Mouse (Mus musculus): ENCODE measurements around the gene Hist1h2bc. TPM values are rescaled to one million over a fixed set of nuclear protein-coding genes. Genes with fewer than 3 reads are reported as not detected.
"Not testable (repeated sequence)": the region's sequence is repeated elsewhere in the genome, so short reads cannot be mapped to it uniquely, and the experiment has no call there.

Hist1h2bc gene
- polyA plus RNA-seq, 1 experiment from 2014 or later = 50.1 TPM

GRCm38 (mm10) chr13:23717176-23717575, 33.2 kb downstream of the Hist1h2bc start:
- Histone ChIP-seq H3K4me3 (no peak overlapping the region), H3K4me1 (peaks cover 12% of the 10 kb centered on the region), H3K27ac (replicated peaks) (no peak overlapping the region), H3K9me3 (peaks cover 7% of the 10 kb centered on the region; the same call in 1 of the 2 replicates), H3K4me2 (no peak overlapping the region), H3K9ac (no peak overlapping the region), H3K27me3 (replicated peaks) (no peaks in the 10 kb centered on the region), H3K36me3 (no peaks in the 10 kb centered on the region)
- 38% methylated on average over 11 of the region's 11 CpGs for WGBS
- ATAC-seq (ENCODE audit: extremely low read depth, insufficient number of reproducible peaks, low FRiP score, low TSS enrichment) = no peak

GRCm38 (mm10) chr13:23717593-23718245, 33.7 kb downstream of the Hist1h2bc start:
- H3K4me3 ChIP-seq; H3K27ac ChIP-seq (replicated peaks); H3K4me2 ChIP-seq; H3K36me3 ChIP-seq; H3K9ac ChIP-seq; ATAC-seq (ENCODE audit: extremely low read depth, insufficient number of reproducible peaks, low FRiP score, low TSS enrichment); H3K27me3 ChIP-seq (replicated peaks); H3K9me3 ChIP-seq: not testable (repeated sequence)
- WGBS = 18% methylated on average over 2 of the region's 2 CpGs
- peaks cover 12% of the 10 kb centered on the region for H3K4me1 ChIP-seq

DNA sequence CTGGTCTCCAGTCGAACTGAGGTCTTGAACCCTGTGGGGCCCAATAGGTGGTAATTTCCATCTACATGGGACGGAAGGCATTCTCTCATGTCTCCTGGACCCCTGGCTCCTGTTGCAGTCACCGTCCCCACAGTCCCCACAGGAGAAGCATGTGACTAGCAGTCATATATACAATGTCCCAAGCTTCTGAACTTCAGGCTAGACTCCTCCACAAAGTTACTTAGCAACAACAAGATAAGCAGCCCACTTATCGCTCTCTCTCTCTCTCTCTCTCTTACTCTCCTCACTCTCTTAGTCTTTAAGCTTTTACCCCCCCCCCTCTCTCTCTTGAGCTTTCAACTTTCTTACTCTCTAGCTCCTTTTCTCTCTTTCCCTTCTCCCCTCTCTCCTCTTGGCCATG, 40.2 kb downstream of the Hist1h2bc start:
- Histone ChIP-seq H3K4me1 (peaks cover 21% of the 10 kb centered on the region), H3K36me3 (no peaks in the 10 kb centered on the region), H3K9ac (no peak overlapping the region), H3K27ac (replicated peaks) (no peak overlapping the region), H3K9me3 (peaks cover 7% of the 10 kb centered on the region; the same call in 1 of the 2 replicates), H3K4me3 (no peak overlapping the region), H3K27me3 (replicated peaks) (no peaks in the 10 kb centered on the region; the same call in 1 of the 2 replicates), H3K4me2 (0 out of 2 replicates have a peak overlapping the region, but pooled peaks have one; percentile 5)
- no peak for ATAC-seq (ENCODE audit: extremely low read depth, insufficient number of reproducible peaks, low FRiP score, low TSS enrichment)
- WGBS = 38% methylated on average over 4 of the region's 4 CpGs

GRCm38 (mm10) chr13:23725213-23725612, 41.2 kb downstream of the Hist1h2bc start:
- H3K4me1 ChIP-seq = peaks cover 21% of the 10 kb centered on the region
- H3K4me3 ChIP-seq = no peak overlapping the region
- H3K9ac ChIP-seq = no peak overlapping the region
- H3K27me3 ChIP-seq (replicated peaks) = no peaks in the 10 kb centered on the region; the same call in 1 of the 2 replicates
- ATAC-seq (ENCODE audit: extremely low read depth, insufficient number of reproducible peaks, low FRiP score, low TSS enrichment) = no peak
- no peaks in the 10 kb centered on the region for H3K36me3 ChIP-seq
- no CpG with 5 or more reads among the region's 1 CpGs for WGBS
- no peaks in the 10 kb centered on the region for H3K9me3 ChIP-seq
- H3K4me2 ChIP-seq = no peak overlapping the region
- no peak overlapping the region for H3K27ac ChIP-seq (replicated peaks)

- H3K4me3 ChIP-seq = no peak overlapping the region
- ATAC-seq (ENCODE audit: extremely low read depth, insufficient number of reproducible peaks, low FRiP score, low TSS enrichment) = no peak
- no peak overlapping the region for H3K27ac ChIP-seq (replicated peaks)
- H3K4me2 ChIP-seq = no peak overlapping the region
- no peaks in the 10 kb centered on the region for H3K9me3 ChIP-seq
- peaks cover 25% of the 10 kb centered on the region for H3K4me1 ChIP-seq
- WGBS = 68% methylated on average over 18 of the region's 18 CpGs
- H3K9ac ChIP-seq = no peak overlapping the region
- no peaks in the 10 kb centered on the region for H3K36me3 ChIP-seq
- H3K27me3 ChIP-seq (replicated peaks) = no peaks in the 10 kb centered on the region; the same call in 1 of the 2 replicates
These were observed 44.6 kb downstream of the Hist1h2bc start for GRCm38 (mm10) chr13:23728472-23729191.

GRCm38 (mm10) chr13:23729192-23729525, 45.2 kb downstream of the Hist1h2bc start:
- Histone ChIP-seq H3K27me3 (replicated peaks) (no peaks in the 10 kb centered on the region; the same call in 1 of the 2 replicates), H3K4me1 (peaks cover 19% of the 10 kb centered on the region), H3K36me3 (no peaks in the 10 kb centered on the region), H3K9me3 (no peaks in the 10 kb centered on the region), H3K9ac (no peak overlapping the region), H3K4me2 (no peak overlapping the region), H3K27ac (replicated peaks) (no peak overlapping the region), H3K4me3 (no peak overlapping the region)
- ATAC-seq (ENCODE audit: extremely low read depth, insufficient number of reproducible peaks, low FRiP score, low TSS enrichment) = no peak
- WGBS = 86% methylated on average over 9 of the region's 9 CpGs

DNA sequence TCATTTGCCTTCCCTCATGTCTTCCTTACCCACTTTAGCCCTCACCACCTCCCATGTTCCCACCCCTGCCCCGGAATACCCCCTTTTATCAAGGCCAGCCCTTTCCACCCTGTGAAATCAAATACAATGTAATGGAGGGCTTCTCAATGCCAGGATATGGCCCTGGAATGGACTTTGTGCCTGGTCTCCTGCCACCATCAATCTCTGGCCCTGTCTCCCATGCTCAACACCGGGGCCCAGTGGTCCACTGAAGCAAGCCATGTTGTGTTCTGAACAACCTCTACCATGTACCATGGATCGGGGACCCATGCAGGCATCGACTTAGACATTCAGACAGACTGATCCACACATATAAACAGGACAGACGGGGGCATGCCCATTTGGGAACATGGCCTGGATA, 45.7 kb downstream of the Hist1h2bc start:
- no peaks in the 10 kb centered on the region for H3K36me3 ChIP-seq
- H3K4me2 ChIP-seq = no peak overlapping the region
- no peaks in the 10 kb centered on the region for H3K9me3 ChIP-seq
- no peak for ATAC-seq (ENCODE audit: extremely low read depth, insufficient number of reproducible peaks, low FRiP score, low TSS enrichment)
- no peak overlapping the region for H3K27ac ChIP-seq (replicated peaks)
- peaks cover 14% of the 10 kb centered on the region for H3K4me1 ChIP-seq
- no peak overlapping the region for H3K4me3 ChIP-seq
- 83% methylated on average over 5 of the region's 5 CpGs for WGBS
- no peaks in the 10 kb centered on the region; the same call in 1 of the 2 replicates for H3K27me3 ChIP-seq (replicated peaks)
- no peak overlapping the region for H3K9ac ChIP-seq

DNA sequence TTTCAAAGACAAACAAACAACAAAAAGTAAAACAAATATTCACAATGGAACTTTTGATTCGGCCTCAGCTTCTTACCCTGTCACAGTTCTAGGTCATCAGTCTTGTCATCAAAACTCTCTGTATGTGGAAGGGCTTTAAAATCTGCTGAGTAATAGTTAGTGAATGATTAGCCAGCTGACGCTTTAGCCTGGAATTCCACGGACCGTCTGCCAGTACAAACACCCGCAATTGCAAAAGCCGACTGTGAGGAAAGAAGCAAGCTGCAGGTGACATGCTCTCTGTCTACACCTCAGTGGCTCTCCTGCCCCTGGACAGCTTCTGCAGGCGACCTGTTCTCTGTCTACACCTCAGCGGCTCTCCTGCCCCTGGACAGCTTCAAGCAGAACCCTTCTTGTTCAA, 46.5 kb downstream of the Hist1h2bc start:
- WGBS = 16% methylated on average over 8 of the region's 8 CpGs
- ATAC-seq (ENCODE audit: extremely low read depth, insufficient number of reproducible peaks, low FRiP score, low TSS enrichment) = no peak

DNA sequence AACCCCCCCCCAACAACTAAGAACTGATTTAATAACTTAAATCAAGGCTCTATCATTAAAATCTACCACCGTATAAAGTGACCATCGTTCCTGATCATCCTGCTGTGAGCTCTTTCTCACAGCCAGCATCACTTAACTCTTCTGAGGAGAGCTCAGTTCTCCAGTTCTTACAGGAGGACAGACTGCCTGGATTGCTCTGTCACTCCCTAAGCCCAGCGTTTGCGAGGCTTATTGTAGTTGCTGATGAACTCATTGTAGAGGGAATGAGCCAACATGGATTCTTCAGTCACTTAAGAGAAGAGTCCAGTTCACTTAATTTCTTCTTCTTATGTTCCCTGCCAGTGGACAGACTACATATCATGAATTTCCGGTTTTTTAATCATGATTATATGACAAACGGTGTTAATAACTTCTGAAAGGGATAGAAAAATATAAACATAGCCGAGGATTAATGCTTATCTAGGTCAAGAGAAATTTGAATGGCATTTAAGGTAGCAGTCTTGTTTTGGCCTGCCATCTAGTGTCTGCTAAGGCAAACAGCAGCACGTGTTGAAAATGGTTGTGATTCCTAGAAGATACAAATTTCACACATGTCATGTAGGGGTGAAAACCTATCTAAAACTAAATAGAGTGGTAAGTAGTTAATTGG, 48.3 kb downstream of the Hist1h2bc start:
- H3K4me2 ChIP-seq = no peak overlapping the region
- 21% methylated on average over 8 of the region's 8 CpGs for WGBS
- H3K36me3 ChIP-seq = no peaks in the 10 kb centered on the region
- ATAC-seq (ENCODE audit: extremely low read depth, insufficient number of reproducible peaks, low FRiP score, low TSS enrichment) = no peak
- H3K9me3 ChIP-seq = no peaks in the 10 kb centered on the region
- no peak overlapping the region for H3K4me3 ChIP-seq
- no peak overlapping the region for H3K9ac ChIP-seq
- peaks cover 11% of the 10 kb centered on the region for H3K4me1 ChIP-seq
- no peaks in the 10 kb centered on the region for H3K27me3 ChIP-seq (replicated peaks)
- H3K27ac ChIP-seq (replicated peaks) = no peak overlapping the region

More for the DNA sequence above, 46.5 kb downstream of the Hist1h2bc start:
- Histone ChIP-seq H3K4me3 (no peak overlapping the region), H3K9ac (no peak overlapping the region), H3K4me1 (peaks cover 11% of the 10 kb centered on the region), H3K36me3 (no peaks in the 10 kb centered on the region), H3K9me3 (no peaks in the 10 kb centered on the region), H3K27ac (replicated peaks) (no peak overlapping the region), H3K27me3 (replicated peaks) (no peaks in the 10 kb centered on the region; the same call in 1 of the 2 replicates), H3K4me2 (peak overlapping the region; percentile 36)

GRCm38 (mm10) chr13:23737091-23737490, 53.1 kb downstream of the Hist1h2bc start:
- H3K27ac ChIP-seq (replicated peaks) = no peak overlapping the region
- 87% methylated on average over 5 of the region's 5 CpGs for WGBS

GRCm38 (mm10) chr13:23738041-23738440, 54.0 kb downstream of the Hist1h2bc start:
- Histone ChIP-seq H3K9me3 (no peaks in the 10 kb centered on the region), H3K4me2 (peak overlapping the region; percentile 98), H3K27me3 (replicated peaks) (no peaks in the 10 kb centered on the region), H3K27ac (replicated peaks) (peak overlapping the region; percentile 100), H3K36me3 (no peaks in the 10 kb centered on the region), H3K9ac (peak overlapping the region; percentile 98), H3K4me3 (peak overlapping the region; percentile 74), H3K4me1 (peaks cover 23% of the 10 kb centered on the region)
- WGBS = 19% methylated on average over 4 of the region's 4 CpGs
- ATAC-seq (ENCODE audit: extremely low read depth, insufficient number of reproducible peaks, low FRiP score, low TSS enrichment) = no peak

More at GRCm38 (mm10) chr13:23737091-23737490, 53.1 kb downstream of the Hist1h2bc start:
- H3K27me3 ChIP-seq (replicated peaks) = no peaks in the 10 kb centered on the region
- H3K4me1 ChIP-seq = peaks cover 19% of the 10 kb centered on the region
- H3K9me3 ChIP-seq = no peaks in the 10 kb centered on the region
- H3K9ac ChIP-seq = no peak overlapping the region
- no peak overlapping the region for H3K4me3 ChIP-seq
- H3K36me3 ChIP-seq = no peaks in the 10 kb centered on the region
- no peak for ATAC-seq (ENCODE audit: extremely low read depth, insufficient number of reproducible peaks, low FRiP score, low TSS enrichment)
- no peak overlapping the region for H3K4me2 ChIP-seq

Measured in heart, embryonic 13.5 days (tissue).